Mouse (Mus musculus): ENCODE results near the gene Adam11. TPM values are rescaled to one million over a fixed set of nuclear protein-coding genes. Genes with fewer than 3 reads are reported as not detected.
A peak's percentile ranks its signal among the peaks of the same experiment; 100 is the strongest.

The Adam11 gene
- polyA plus RNA-seq, 2 experiments: 0.06 to 0.30 TPM

- no peak overlapping the region for H3K9ac ChIP-seq (replicated peaks)
- ATAC-seq (ENCODE audit: insufficient read depth): no peak
- no peak for DNase-seq (ENCODE audit: low read depth in 3 of 3, low spot score in 3 of 3)
- H3K4me2 ChIP-seq (ENCODE audit: low read depth): peak overlapping the region; percentile 57
- no peaks in the 10 kb centered on the region for H3K4me1 ChIP-seq (replicated peaks; ENCODE audit: control insufficient read depth in 2 of 2, insufficient read depth in 2 of 2, low read length in 1 of 2)
- WGBS (ENCODE audit: insufficient replicate concordance): under 1% methylated on average over 82 of the region's 92 CpGs
- no peak overlapping the region for H3K27ac ChIP-seq
- peak overlapping the region; percentile 24 to 44 for H3K4me3 ChIP-seq (ENCODE audit: insufficient read depth in 1 of 2, low read depth in 2 of 2, low read length in 2 of 2)
- H3K27me3 ChIP-seq (ENCODE audit: control insufficient read depth, insufficient read depth, low read length): peaks cover 61% of the 10 kb centered on the region
- no peak for TF ChIP-seq EP300 (IDR thresholded peaks at IDR 0.05; ENCODE audit: low read depth)
- no peaks in the 10 kb centered on the region for H3K36me3 ChIP-seq (replicated peaks; ENCODE audit: control insufficient read depth, insufficient read depth, low read depth)
- no peaks in the 10 kb centered on the region for H3K9me3 ChIP-seq (ENCODE audit: control insufficient read depth, low read length)
These were observed 57.1 kb downstream of the Adam11 start for GRCm38 (mm10) chr11:102818121-102819020.

DNA sequence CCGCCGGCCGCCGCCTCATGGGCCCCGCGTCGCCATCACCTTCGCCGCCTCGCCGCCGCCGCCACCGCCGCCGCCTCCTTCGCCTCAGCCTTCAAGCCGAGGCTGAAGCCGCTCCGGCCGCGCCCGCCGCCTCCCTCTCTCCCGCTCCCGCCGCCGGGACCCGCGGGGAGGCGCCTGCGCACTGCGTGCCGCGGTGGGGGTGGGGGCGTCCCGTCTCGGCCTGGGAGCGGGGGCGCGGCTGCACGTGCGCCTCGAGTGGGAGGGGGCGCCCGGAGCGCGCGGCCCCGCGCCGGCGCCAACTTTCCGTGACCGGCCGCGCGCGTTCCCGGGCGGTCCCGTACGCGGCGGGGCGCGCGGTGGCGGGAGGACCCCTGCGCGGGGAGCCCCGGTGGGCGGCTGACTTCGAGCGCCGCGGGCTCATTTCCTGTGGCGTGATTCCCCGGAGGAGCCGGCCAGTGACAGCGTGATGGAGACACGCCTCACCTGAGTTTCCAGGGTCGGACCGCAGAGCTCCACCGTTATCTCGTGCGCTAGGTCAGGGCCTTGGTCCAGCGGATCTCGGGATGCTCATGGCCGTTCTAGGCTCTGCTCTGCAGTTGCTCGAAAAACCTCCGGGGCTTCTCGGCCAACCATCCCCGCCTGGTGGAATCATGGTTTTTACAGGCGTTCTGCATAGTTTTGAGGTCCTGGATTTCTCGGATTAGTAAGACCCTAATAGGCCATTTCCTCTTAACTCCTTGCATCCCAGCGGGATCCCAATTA is 58.0 kb downstream of the Adam11 start, which contains the start of gene Gjc1:
Gjc1 (minus strand) TSS at position 680 of the 762 bp plus-strand sequence.
- no peak within 1 kb of the TSS for H3K27ac ChIP-seq
- under 1% methylated on average over 64 of the region's 97 CpGs for WGBS (ENCODE audit: insufficient replicate concordance)
- no peaks in the 10 kb centered on the region for H3K9me3 ChIP-seq (ENCODE audit: control insufficient read depth, low read length)
- no peaks in the 10 kb centered on the region for H3K36me3 ChIP-seq (replicated peaks; ENCODE audit: control insufficient read depth, insufficient read depth, low read depth)
- DNase-seq (ENCODE audit: low read depth in 3 of 3, low spot score in 3 of 3) (no peak), ATAC-seq (ENCODE audit: insufficient read depth) (no peak)
- H3K4me2 ChIP-seq (ENCODE audit: low read depth): peak within 1 kb of the TSS; percentile 57
- TF ChIP-seq CTCF (IDR thresholded peaks at IDR 0.05; ENCODE audit: low read depth): no peak
- TF ChIP-seq EP300 (IDR thresholded peaks at IDR 0.05; ENCODE audit: low read depth): no peak
- H3K4me3 ChIP-seq (ENCODE audit: insufficient read depth in 1 of 2, low read depth in 2 of 2, low read length in 2 of 2): peak within 1 kb of the TSS; percentile 21 to 44; a peak in 3 of 4 replicates
- peaks cover 61% of the 10 kb centered on the region for H3K27me3 ChIP-seq (ENCODE audit: control insufficient read depth, insufficient read depth, low read length)
- no peak within 1 kb of the TSS for H3K9ac ChIP-seq (replicated peaks)
- H3K4me1 ChIP-seq (replicated peaks; ENCODE audit: control insufficient read depth in 2 of 2, insufficient read depth in 2 of 2, low read length in 1 of 2): no peaks in the 10 kb centered on the region

- Histone ChIP-seq H3K27me3 (ENCODE audit: control insufficient read depth, insufficient read depth, low read length) (peaks cover 61% of the 10 kb centered on the region), H3K9ac (replicated peaks) (no peak overlapping the region)
These were observed 58.6 kb downstream of the Adam11 start for GRCm38 (mm10) chr11:102819783-102820385.

DNA sequence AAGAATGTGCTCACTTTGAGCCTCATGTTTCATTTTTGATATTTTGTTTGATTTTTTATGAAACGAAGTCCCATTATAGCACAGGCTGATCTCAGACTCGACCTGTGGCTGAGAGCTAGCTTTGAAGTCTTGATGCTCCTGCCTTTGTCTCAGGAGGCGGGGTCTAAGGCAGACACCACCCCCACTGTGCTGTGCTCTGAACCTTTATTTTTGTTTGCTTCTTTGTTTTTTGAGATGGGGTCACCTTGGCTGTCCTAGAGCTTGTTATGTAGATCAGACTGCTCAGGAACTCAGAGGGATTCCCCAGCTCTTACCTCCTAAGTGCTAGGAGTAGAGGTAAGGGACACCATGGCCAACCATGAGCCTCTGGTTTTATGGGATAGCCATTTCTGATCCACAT is 59.2 kb downstream of the Adam11 start:
- no peaks in the 10 kb centered on the region for H3K4me1 ChIP-seq (replicated peaks; ENCODE audit: control insufficient read depth in 2 of 2, insufficient read depth in 2 of 2, low read length in 1 of 2)
- H3K4me2 ChIP-seq (ENCODE audit: low read depth): no peak overlapping the region
- WGBS (ENCODE audit: insufficient replicate concordance): 8% methylated on average over 3 of the region's 3 CpGs
- H3K27me3 ChIP-seq (ENCODE audit: control insufficient read depth, insufficient read depth, low read length): peaks cover 61% of the 10 kb centered on the region
- no peak overlapping the region for H3K27ac ChIP-seq
- H3K36me3 ChIP-seq (replicated peaks; ENCODE audit: control insufficient read depth, insufficient read depth, low read depth): no peaks in the 10 kb centered on the region
- DNase-seq (ENCODE audit: low read depth in 3 of 3, low spot score in 3 of 3): no peak
- no peak overlapping the region for H3K4me3 ChIP-seq (ENCODE audit: insufficient read depth in 1 of 2, low read depth in 2 of 2, low read length in 2 of 2)
- TF ChIP-seq EP300 (IDR thresholded peaks at IDR 0.05; ENCODE audit: low read depth) (no peak), CTCF (IDR thresholded peaks at IDR 0.05; ENCODE audit: low read depth) (no peak)
- H3K9me3 ChIP-seq (ENCODE audit: control insufficient read depth, low read length): no peaks in the 10 kb centered on the region
- no peak overlapping the region for H3K9ac ChIP-seq (replicated peaks)
- ATAC-seq (ENCODE audit: insufficient read depth): no peak

More at GRCm38 (mm10) chr11:102819783-102820385, 58.6 kb downstream of the Adam11 start:
- Histone ChIP-seq H3K36me3 (replicated peaks; ENCODE audit: control insufficient read depth, insufficient read depth, low read depth) (no peaks in the 10 kb centered on the region), H3K4me3 (ENCODE audit: insufficient read depth in 1 of 2, low read depth in 2 of 2, low read length in 2 of 2) (no peak overlapping the region), H3K27ac (no peak overlapping the region), H3K9me3 (ENCODE audit: control insufficient read depth, low read length) (no peaks in the 10 kb centered on the region), H3K4me1 (replicated peaks; ENCODE audit: control insufficient read depth in 2 of 2, insufficient read depth in 2 of 2, low read length in 1 of 2) (no peaks in the 10 kb centered on the region), H3K4me2 (ENCODE audit: low read depth) (no peak overlapping the region)
- 7% methylated on average over 14 of the region's 14 CpGs for WGBS (ENCODE audit: insufficient replicate concordance)
- no peak for TF ChIP-seq CTCF (IDR thresholded peaks at IDR 0.05; ENCODE audit: low read depth)
- TF ChIP-seq EP300 (IDR thresholded peaks at IDR 0.05; ENCODE audit: low read depth): no peak
- DNase-seq (ENCODE audit: low read depth in 3 of 3, low spot score in 3 of 3) (no peak), ATAC-seq (ENCODE audit: insufficient read depth) (no peak)
